Mouse (Mus musculus) forebrain, embryonic 11.5 days (tissue): Measurements from ENCODE around the gene Rasal2. TPM values are rescaled to one million over a fixed set of nuclear protein-coding genes. Genes with fewer than 3 reads are reported as not detected.

ENCODE experiments used
- ATAC-seq: fragments of 200-750 bp; cut with Nextera tagmentation; replicated peaks from 2 replicates; pipeline ENCODE4 v1.8.0; 2017; ENCODE audit warnings: moderate TSS enrichment; ENCODE audit not compliant: low FRiP score
- DNase-seq: peaks from one replicate; pipeline ENCODE4 v3.0.0-alpha.2; 2017; ENCODE audit warnings: low spot score
- H3K27ac ChIP-seq: fragments of 300-500 bp; sonication (generic); 2 replicates; pipeline ENCODE4 v1.5.1; 2014; ENCODE audit warnings: low read depth, low read length
- H3K27me3 ChIP-seq: fragments of 300-500 bp; sonication (generic); 2 replicates; pipeline ENCODE4 v1.6.1; 2014; ENCODE audit warnings: mild to moderate bottlenecking, low read length, mixed read lengths; ENCODE audit not compliant: control insufficient read depth, insufficient read depth
- H3K36me3 ChIP-seq: fragments of 300-500 bp; sonication (generic); 2 replicates; pipeline ENCODE4 v1.6.1; 2014; ENCODE audit warnings: mild to moderate bottlenecking, low read length, moderate library complexity, mixed read lengths; ENCODE audit not compliant: control insufficient read depth, insufficient read depth
- H3K4me1 ChIP-seq: fragments of 300-500 bp; sonication (generic); replicated peaks from 2 replicates; pipeline ENCODE4 v1.6.1; 2014; ENCODE audit warnings: low read length, mixed read lengths; ENCODE audit not compliant: control insufficient read depth, insufficient read depth
- H3K4me2 ChIP-seq: fragments of 300-500 bp; sonication (generic); 2 replicates; pipeline ENCODE4 v1.6.1; 2014; ENCODE audit warnings: low read depth, mild to moderate bottlenecking, low read length, moderate library complexity, mixed read lengths; ENCODE audit not compliant: severe bottlenecking
- H3K4me3 ChIP-seq: fragments of 300-500 bp; sonication (generic); 2 replicates; pipeline ENCODE4 v1.5.1; 2014; ENCODE audit warnings: low read depth, low read length
- H3K9ac ChIP-seq: fragments of 300-500 bp; sonication (generic); 2 replicates; pipeline ENCODE4 v1.6.1; 2014; ENCODE audit warnings: low read length
- H3K9me3 ChIP-seq: fragments of 300-500 bp; sonication (generic); 2 replicates; pipeline ENCODE4 v1.6.1; 2016; ENCODE audit warnings: low read length, mixed read lengths; ENCODE audit not compliant: control insufficient read depth
- WGBS: fragments of 180-500 bp; shearing (Covaris S2); extraction: QIAGEN DNeasy Blood & Tissue Kit; methylation state at CpG from one replicate; pipeline ENCODE4 v1.1.7; 2014; 5-methylcytosine and 5-hydroxymethylcytosine counted together
- polyA plus RNA-seq: library from polyadenylated mRNA; unstranded; fragments of >200 nt; fragmentation: Nextera tagmentation; extraction: Ambion mirVana; gene quantifications from 2 replicates; pipeline ENCODE4 v1.2.1, GENCODE M21; 2014

The Rasal2 gene
- polyA plus RNA-seq, 1 experiment from 2014 or later: 15.4 TPM

- H3K27ac ChIP-seq: no peak overlapping the region
- H3K9ac ChIP-seq: no peak overlapping the region
- no peaks in the 10 kb centered on the region for H3K4me1 ChIP-seq
- no peak overlapping the region for H3K4me2 ChIP-seq
- no peaks in the 10 kb centered on the region for H3K36me3 ChIP-seq
- H3K4me3 ChIP-seq: no peak overlapping the region
- H3K9me3 ChIP-seq: no peaks in the 10 kb centered on the region
- H3K27me3 ChIP-seq: no peaks in the 10 kb centered on the region
- ATAC-seq: no peak
- DNase-seq: no peak
These were observed 68.9 kb downstream of the Rasal2 start for GRCm38 (mm10) chr1:157343519-157343918.

DNA sequence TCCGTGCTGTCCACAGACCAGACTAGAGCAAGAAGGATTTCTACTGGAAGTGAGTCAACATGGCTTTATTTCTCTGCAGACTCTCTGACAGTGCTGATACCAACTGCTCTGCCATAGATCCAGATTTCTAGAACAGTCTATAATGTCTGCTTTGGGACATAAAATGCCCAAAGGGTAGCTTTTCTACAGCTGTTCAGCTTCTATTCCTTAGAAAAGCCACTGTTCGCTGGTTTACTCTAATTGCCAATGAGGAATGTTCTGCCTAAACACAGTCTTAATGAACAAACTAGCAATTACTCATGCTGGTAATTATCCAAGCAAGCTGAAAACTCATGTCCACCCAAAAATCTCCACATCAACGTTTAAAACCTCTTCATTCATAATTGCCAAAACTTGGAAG is 77.6 kb downstream of the Rasal2 start:
- H3K36me3 ChIP-seq: no peaks in the 10 kb centered on the region
- no peaks in the 10 kb centered on the region for H3K4me1 ChIP-seq
- no peak overlapping the region for H3K9ac ChIP-seq
- H3K9me3 ChIP-seq: no peaks in the 10 kb centered on the region
- no peak overlapping the region for H3K27ac ChIP-seq
- WGBS: 59% methylated on average over 3 of the region's 3 CpGs
- ATAC-seq: no peak
- H3K4me3 ChIP-seq: no peak overlapping the region
- no peak overlapping the region for H3K4me2 ChIP-seq
- no peaks in the 10 kb centered on the region for H3K27me3 ChIP-seq
- DNase-seq: no peak

GRCm38 (mm10) chr1:157328068-157328467 is 84.3 kb downstream of the Rasal2 start:
- Histone ChIP-seq H3K27me3 (no peaks in the 10 kb centered on the region), H3K27ac (no peak overlapping the region), H3K4me3 (no peak overlapping the region), H3K9ac (no peak overlapping the region), H3K9me3 (no peaks in the 10 kb centered on the region), H3K36me3 (no peaks in the 10 kb centered on the region), H3K4me2 (no peak overlapping the region), H3K4me1 (no peaks in the 10 kb centered on the region)
- DNase-seq (no peak), ATAC-seq (no peak)

GRCm38 (mm10) chr1:157323091-157323490 is 89.3 kb downstream of the Rasal2 start:
- H3K27me3 ChIP-seq: no peaks in the 10 kb centered on the region
- no peaks in the 10 kb centered on the region for H3K4me1 ChIP-seq
- 92% methylated on average over 1 of the region's 1 CpGs for WGBS
- ATAC-seq (no peak), DNase-seq (no peak)
- no peak overlapping the region for H3K4me3 ChIP-seq
- no peaks in the 10 kb centered on the region for H3K36me3 ChIP-seq
- H3K9ac ChIP-seq: no peak overlapping the region
- H3K27ac ChIP-seq: no peak overlapping the region
- H3K4me2 ChIP-seq: no peak overlapping the region
- H3K9me3 ChIP-seq: no peaks in the 10 kb centered on the region

DNA sequence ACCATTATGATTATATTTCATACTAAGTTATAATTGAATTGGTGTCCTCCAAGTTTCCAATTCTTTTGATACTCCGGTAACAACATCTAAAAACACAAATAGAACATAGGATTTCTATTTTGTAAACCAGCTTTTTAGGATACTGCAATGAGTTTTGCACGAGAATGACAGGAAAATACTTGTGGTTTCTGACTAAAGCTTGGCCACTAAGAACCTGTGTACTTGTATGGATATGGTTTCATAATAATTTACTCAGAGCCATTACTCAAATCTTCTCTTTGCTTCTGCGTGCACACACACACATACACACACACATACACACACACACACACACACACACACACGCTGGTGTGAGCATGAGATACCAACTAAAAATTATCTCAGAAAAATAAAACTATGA is 93.5 kb downstream of the Rasal2 start:
- H3K9ac ChIP-seq: no peak overlapping the region
- no peaks in the 10 kb centered on the region for H3K27me3 ChIP-seq
- H3K36me3 ChIP-seq: no peaks in the 10 kb centered on the region
- H3K27ac ChIP-seq: no peak overlapping the region
- no peak overlapping the region for H3K4me3 ChIP-seq
- H3K4me1 ChIP-seq: no peaks in the 10 kb centered on the region
- no peak for DNase-seq
- no peak overlapping the region for H3K4me2 ChIP-seq
- no peaks in the 10 kb centered on the region for H3K9me3 ChIP-seq
- ATAC-seq: no peak
- WGBS: 89% methylated on average over 4 of the region's 4 CpGs

DNA sequence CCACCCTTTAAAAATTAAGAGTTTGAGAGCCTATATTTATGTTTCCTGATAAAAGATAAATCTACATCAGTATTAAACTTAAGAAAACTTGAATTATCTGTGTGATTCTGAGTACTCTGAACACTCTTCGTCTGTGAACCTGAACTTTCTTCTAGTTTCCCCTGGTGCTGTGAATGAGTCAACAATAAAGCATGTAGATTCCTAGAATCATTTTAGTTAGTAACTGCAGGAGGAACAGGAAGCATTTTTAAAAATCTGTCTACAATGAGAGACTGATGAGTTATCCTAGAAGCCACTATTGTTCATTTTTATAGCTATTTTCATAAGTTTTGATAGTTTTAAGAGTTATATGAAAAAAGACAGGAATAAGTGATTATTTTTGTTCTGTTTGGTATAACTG is 111.1 kb downstream of the Rasal2 start:
- H3K9ac ChIP-seq: no peak overlapping the region
- no peak for ATAC-seq
- H3K4me1 ChIP-seq: no peaks in the 10 kb centered on the region
- no peak for DNase-seq
- no peak overlapping the region for H3K4me2 ChIP-seq
- no peaks in the 10 kb centered on the region for H3K9me3 ChIP-seq
- no peak overlapping the region for H3K27ac ChIP-seq
- no peaks in the 10 kb centered on the region for H3K27me3 ChIP-seq
- WGBS: 83% methylated on average over 1 of the region's 1 CpGs
- no peak overlapping the region for H3K4me3 ChIP-seq
- no peaks in the 10 kb centered on the region for H3K36me3 ChIP-seq

- H3K36me3 ChIP-seq: no peaks in the 10 kb centered on the region
- no peak overlapping the region for H3K4me3 ChIP-seq
- H3K9ac ChIP-seq: no peak overlapping the region
- H3K4me1 ChIP-seq: no peaks in the 10 kb centered on the region
- no peak for ATAC-seq
- no peak for DNase-seq
- no peak overlapping the region for H3K27ac ChIP-seq
- H3K9me3 ChIP-seq: no peaks in the 10 kb centered on the region
- no peaks in the 10 kb centered on the region for H3K27me3 ChIP-seq
- WGBS: 87% methylated on average over 2 of the region's 2 CpGs
- no peak overlapping the region for H3K4me2 ChIP-seq
These were observed 112.8 kb downstream of the Rasal2 start for GRCm38 (mm10) chr1:157299559-157299958.

DNA sequence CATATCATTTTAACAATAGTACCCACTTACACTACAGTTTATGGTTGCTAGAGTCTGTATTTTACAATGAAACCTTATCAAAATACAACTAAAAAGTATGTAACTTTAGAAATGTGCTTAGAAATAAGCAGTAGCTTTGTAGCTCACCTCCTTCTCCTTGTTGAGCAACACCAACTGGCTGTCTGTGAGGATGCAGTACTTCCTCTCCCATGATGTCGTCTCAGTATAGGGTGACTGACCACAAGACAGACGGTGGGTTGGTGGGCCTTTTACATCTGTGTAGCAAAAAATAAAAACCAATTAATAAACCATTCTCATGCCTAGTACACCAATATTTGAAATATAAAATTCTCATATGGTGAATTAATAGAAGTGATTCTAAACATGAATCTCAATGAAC is 113.4 kb downstream of the Rasal2 start:
- DNase-seq (no peak), ATAC-seq (no peak)
- no peaks in the 10 kb centered on the region for H3K27me3 ChIP-seq
- no peaks in the 10 kb centered on the region for H3K4me1 ChIP-seq
- H3K4me2 ChIP-seq: no peak overlapping the region
- WGBS: 88% methylated on average over 2 of the region's 2 CpGs
- H3K9ac ChIP-seq: no peak overlapping the region
- no peak overlapping the region for H3K27ac ChIP-seq
- no peak overlapping the region for H3K4me3 ChIP-seq
- H3K9me3 ChIP-seq: no peaks in the 10 kb centered on the region
- H3K36me3 ChIP-seq: no peaks in the 10 kb centered on the region

DNA sequence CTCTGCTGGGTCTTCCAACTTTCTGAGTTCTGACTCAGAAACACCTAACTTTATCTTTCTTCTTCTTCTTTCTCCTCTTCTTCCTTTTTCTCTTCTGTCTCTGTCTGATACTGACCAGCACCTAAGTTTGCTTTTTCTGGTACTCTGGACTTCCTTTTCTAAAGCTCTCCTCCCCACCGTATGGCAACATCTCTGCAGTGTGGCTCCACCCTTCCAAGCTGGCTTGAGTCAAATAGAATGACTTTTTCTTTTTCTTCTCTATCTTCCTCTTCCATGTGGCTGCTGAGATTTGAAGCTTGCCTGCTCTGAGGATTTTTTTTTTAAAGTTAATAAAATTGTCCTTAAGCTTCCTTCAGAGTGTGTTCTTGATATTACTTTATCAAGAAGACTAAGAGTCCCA is 115.3 kb downstream of the Rasal2 start:
- Histone ChIP-seq H3K9ac (no peak overlapping the region), H3K4me1 (no peaks in the 10 kb centered on the region), H3K4me2 (no peak overlapping the region), H3K36me3 (no peaks in the 10 kb centered on the region), H3K27me3 (no peaks in the 10 kb centered on the region), H3K9me3 (no peaks in the 10 kb centered on the region), H3K4me3 (no peak overlapping the region), H3K27ac (no peak overlapping the region)
- 93% methylated on average over 1 of the region's 1 CpGs for WGBS
- ATAC-seq (no peak), DNase-seq (no peak)
